Mouse (Mus musculus): ENCODE measurements around the gene Fgf2. TPM values are rescaled to one million over a fixed set of nuclear protein-coding genes. Genes with fewer than 3 reads are reported as not detected.
A peak's percentile ranks its signal among the peaks of the same experiment; 100 is the strongest.

Fgf2 gene
- polyA plus RNA-seq, 1 experiment from 2014 or later = 0.10 TPM

- Histone ChIP-seq H3K9me3 (replicated peaks) (no peaks in the 10 kb centered on the region), H3K4me3 (replicated peaks) (peak overlapping the region; percentile 79), H3K27ac (peak overlapping the region; percentile 88), H3K36me3 (peaks cover 5% of the 10 kb centered on the region; the same call in 1 of the 2 replicates), H3K27me3 (no peaks in the 10 kb centered on the region), H3K4me1 (replicated peaks) (peaks cover 25% of the 10 kb centered on the region), H3K9ac (peak overlapping the region; percentile 79), H3K4me2 (peak overlapping the region; percentile 84)
- DNase-seq (peak; percentile 65), ATAC-seq (ENCODE audit: low read depth) (peak; percentile 43)
- under 1% methylated on average over 30 of the region's 30 CpGs for WGBS (ENCODE audit: insufficient replicate concordance)
Observed at GRCm38 (mm10) chr3:37418961-37419457, 70.9 kb downstream of the Fgf2 start.

GRCm38 (mm10) chr3:37419458-37419991 lies 71.4 kb downstream of the Fgf2 start, which contains the start of gene Spata5:
Gene Spata5 (plus strand): TSS chr3:37419896.
- H3K4me2 ChIP-seq = peak within 1 kb of the TSS; percentile 89
- H3K27ac ChIP-seq = peak within 1 kb of the TSS; percentile 88
- H3K27me3 ChIP-seq = no peaks in the 10 kb centered on the region
- ATAC-seq (ENCODE audit: low read depth) (peak; percentile 88), DNase-seq (peak; percentile 96)
- peak within 1 kb of the TSS; percentile 98 for H3K4me3 ChIP-seq (replicated peaks)
- peaks cover 25% of the 10 kb centered on the region for H3K4me1 ChIP-seq (replicated peaks)
- no peaks in the 10 kb centered on the region for H3K9me3 ChIP-seq (replicated peaks)
- peaks cover 7% of the 10 kb centered on the region for H3K36me3 ChIP-seq
- peak within 1 kb of the TSS; percentile 87 for H3K9ac ChIP-seq
- under 1% methylated on average over 46 of the region's 50 CpGs for WGBS (ENCODE audit: insufficient replicate concordance)

- Histone ChIP-seq H3K9me3 (replicated peaks) (no peaks in the 10 kb centered on the region), H3K4me1 (replicated peaks) (peaks cover 25% of the 10 kb centered on the region), H3K36me3 (peaks cover 13% of the 10 kb centered on the region), H3K27me3 (no peaks in the 10 kb centered on the region), H3K4me3 (replicated peaks) (peak within 1 kb of the TSS; percentile 98), H3K9ac (peak within 1 kb of the TSS; percentile 87), H3K27ac (peak within 1 kb of the TSS; percentile 88), H3K4me2 (peak within 1 kb of the TSS; percentile 89)
- peak; percentile 81 for DNase-seq
- under 1% methylated on average over 50 of the region's 50 CpGs for WGBS (ENCODE audit: insufficient replicate concordance)
- peak; percentile 75 for ATAC-seq (ENCODE audit: low read depth)
Observed at GRCm38 (mm10) chr3:37420072-37420471, 71.9 kb downstream of the Fgf2 start, which contains the start of gene Nudt6. Gene Nudt6 (minus strand): TSS chr3:37420211.

- Histone ChIP-seq H3K9ac (peak overlapping the region; percentile 87), H3K4me1 (replicated peaks) (peaks cover 25% of the 10 kb centered on the region), H3K27ac (peak overlapping the region; percentile 87), H3K4me3 (replicated peaks) (peak overlapping the region; percentile 98), H3K27me3 (no peaks in the 10 kb centered on the region), H3K4me2 (peak overlapping the region; percentile 89), H3K9me3 (replicated peaks) (no peaks in the 10 kb centered on the region), H3K36me3 (peaks cover 18% of the 10 kb centered on the region)
- peak; percentile 13 for DNase-seq
- under 1% methylated on average over 24 of the region's 24 CpGs for WGBS (ENCODE audit: insufficient replicate concordance)
- no peak for ATAC-seq (ENCODE audit: low read depth)
Observed at GRCm38 (mm10) chr3:37420641-37421040, 72.5 kb downstream of the Fgf2 start.

GRCm38 (mm10) chr3:37421179-37421578 lies 73.0 kb downstream of the Fgf2 start:
- no peak for DNase-seq
- Histone ChIP-seq H3K9ac (peak overlapping the region; percentile 87), H3K9me3 (replicated peaks) (no peaks in the 10 kb centered on the region), H3K4me1 (replicated peaks) (peaks cover 25% of the 10 kb centered on the region), H3K4me2 (peak overlapping the region; percentile 89), H3K27me3 (no peaks in the 10 kb centered on the region), H3K27ac (peak overlapping the region; percentile 87), H3K4me3 (replicated peaks) (peak overlapping the region; percentile 98), H3K36me3 (peaks cover 21% of the 10 kb centered on the region)
- no peak for ATAC-seq (ENCODE audit: low read depth)
- WGBS (ENCODE audit: insufficient replicate concordance) = 12% methylated on average over 3 of the region's 3 CpGs

- Histone ChIP-seq H3K9me3 (replicated peaks) (no peaks in the 10 kb centered on the region), H3K4me2 (no peak overlapping the region), H3K9ac (no peak overlapping the region), H3K4me1 (replicated peaks) (peaks cover 13% of the 10 kb centered on the region), H3K36me3 (peaks cover 45% of the 10 kb centered on the region), H3K27ac (no peak overlapping the region), H3K27me3 (no peaks in the 10 kb centered on the region), H3K4me3 (replicated peaks) (no peak overlapping the region)
- DNase-seq (no peak), ATAC-seq (ENCODE audit: low read depth) (no peak)
- WGBS (ENCODE audit: insufficient replicate concordance) = 81% methylated on average over 3 of the region's 3 CpGs
Observed at GRCm38 (mm10) chr3:37426069-37426468, 77.9 kb downstream of the Fgf2 start.

- no peaks in the 10 kb centered on the region for H3K9me3 ChIP-seq (replicated peaks)
- no peak overlapping the region for H3K9ac ChIP-seq
- no peak overlapping the region for H3K4me2 ChIP-seq
- H3K27ac ChIP-seq = no peak overlapping the region
- H3K4me3 ChIP-seq (replicated peaks) = no peak overlapping the region
- H3K27me3 ChIP-seq = no peaks in the 10 kb centered on the region
- DNase-seq = no peak
- peaks cover 45% of the 10 kb centered on the region for H3K36me3 ChIP-seq
- H3K4me1 ChIP-seq (replicated peaks) = no peaks in the 10 kb centered on the region
- ATAC-seq (ENCODE audit: low read depth) = no peak
Observed at GRCm38 (mm10) chr3:37430359-37430758, 82.2 kb downstream of the Fgf2 start.

GRCm38 (mm10) chr3:37439770-37440169 lies 91.6 kb downstream of the Fgf2 start:
- no peak for ATAC-seq (ENCODE audit: low read depth)
- no peaks in the 10 kb centered on the region for H3K27me3 ChIP-seq

GRCm38 (mm10) chr3:37443409-37443808 lies 95.3 kb downstream of the Fgf2 start:
- no peaks in the 10 kb centered on the region for H3K9me3 ChIP-seq (replicated peaks)
- peaks cover 21% of the 10 kb centered on the region for H3K36me3 ChIP-seq
- no peak overlapping the region for H3K4me3 ChIP-seq (replicated peaks)
- ATAC-seq (ENCODE audit: low read depth) (no peak), DNase-seq (no peak)
- H3K4me1 ChIP-seq (replicated peaks) = no peaks in the 10 kb centered on the region
- 88% methylated on average over 2 of the region's 2 CpGs for WGBS (ENCODE audit: insufficient replicate concordance)
- H3K27me3 ChIP-seq = no peaks in the 10 kb centered on the region
- no peak overlapping the region for H3K27ac ChIP-seq
- H3K9ac ChIP-seq = no peak overlapping the region
- no peak overlapping the region for H3K4me2 ChIP-seq

More at GRCm38 (mm10) chr3:37439770-37440169, 91.6 kb downstream of the Fgf2 start:
- Histone ChIP-seq H3K4me2 (no peak overlapping the region), H3K9me3 (replicated peaks) (no peaks in the 10 kb centered on the region), H3K4me1 (replicated peaks) (no peaks in the 10 kb centered on the region), H3K36me3 (peaks cover 31% of the 10 kb centered on the region), H3K9ac (no peak overlapping the region), H3K4me3 (replicated peaks) (no peak overlapping the region), H3K27ac (no peak overlapping the region)
- no peak for DNase-seq
- WGBS (ENCODE audit: insufficient replicate concordance) = 88% methylated on average over 1 of the region's 1 CpGs

GRCm38 (mm10) chr3:37455992-37456391 lies 107.8 kb downstream of the Fgf2 start:
- no peaks in the 10 kb centered on the region for H3K9me3 ChIP-seq (replicated peaks)
- H3K4me2 ChIP-seq = no peak overlapping the region
- 78% methylated on average over 1 of the region's 1 CpGs for WGBS (ENCODE audit: insufficient replicate concordance)
- H3K36me3 ChIP-seq = peaks cover 7% of the 10 kb centered on the region
- H3K27me3 ChIP-seq = no peaks in the 10 kb centered on the region
- ATAC-seq (ENCODE audit: low read depth) = no peak
- H3K27ac ChIP-seq = no peak overlapping the region
- H3K4me1 ChIP-seq (replicated peaks) = no peaks in the 10 kb centered on the region
- H3K9ac ChIP-seq = no peak overlapping the region
- H3K4me3 ChIP-seq (replicated peaks) = no peak overlapping the region
- no peak for DNase-seq

All from liver, embryonic 13.5 days (tissue).